ENCODE assay signal across 13 mouse cellular contexts in genomic region chr11:90381113-90381512, GRCm38 (mm10). TPM values are rescaled to one million over a fixed set of nuclear protein-coding genes. Genes with fewer than 3 reads are reported as not detected.
A peak's percentile ranks its signal among the peaks of the same experiment; 100 is the strongest.
DNase-seq lines count a peak whose midpoint lies in the region; ATAC-seq and TF ChIP-seq lines count a peak whose summit lies in the region.
"Had no signal": no experiment of that assay in that cellular context is flagged by ENCODE, and none has a peak within 500 bp of the region (broad histone marks: within the 10 kb centered on the region; RNA-seq: fewer than 3 reads in every experiment).

No protein-coding gene starts in this region.

- 0 out of 2 replicates have a peak, but pooled peaks have one; percentile 53 for ATAC-seq in kidney, postnatal 0 days (replicated peaks; ENCODE audit: low FRiP score, low read depth)
- ATAC-seq in hindbrain, embryonic 15.5 days (ENCODE audit: low FRiP score, low read depth) = 0 out of 2 replicates have a peak, but pooled peaks have one; percentile 36
- ATAC-seq: CD4-positive, CD25-positive, alpha-beta regulatory T cell, adult 4 months had no signal

- no peak overlapping the region for H3K27ac ChIP-seq in kidney, postnatal 0 days
- peak overlapping the region; percentile 63; the same call in 1 of the 2 replicates for H3K27ac ChIP-seq in hindbrain, embryonic 15.5 days (replicated peaks)
- H3K27ac ChIP-seq: limb, embryonic 12.5 days had no signal

- H3K36me3 ChIP-seq in kidney, postnatal 0 days (ENCODE audit: insufficient read depth, low read length) = no peaks in the 10 kb centered on the region
- no peaks in the 10 kb centered on the region for H3K36me3 ChIP-seq in hindbrain, embryonic 15.5 days
- H3K36me3 ChIP-seq: limb, embryonic 12.5 days had no signal

- H3K27me3 ChIP-seq in kidney, postnatal 0 days (ENCODE audit: insufficient read depth, low read length) = no peaks in the 10 kb centered on the region
- H3K27me3 ChIP-seq in hindbrain, embryonic 15.5 days = peaks cover 4% of the 10 kb centered on the region; the same call in 1 of the 2 replicates

- WGBS in kidney, postnatal 0 days = 62% methylated on average over 5 of the region's 5 CpGs
- WGBS in hindbrain, embryonic 15.5 days = 37% methylated on average over 5 of the region's 5 CpGs

- H3K9ac ChIP-seq in kidney, postnatal 0 days (ENCODE audit: low read depth, low read length) = no peak overlapping the region
- no peak overlapping the region for H3K9ac ChIP-seq in hindbrain, embryonic 15.5 days
- H3K9ac ChIP-seq: limb, embryonic 12.5 days had no signal

- H3K4me2 ChIP-seq in kidney, postnatal 0 days (ENCODE audit: low read length) = no peak overlapping the region
- H3K4me2 ChIP-seq in hindbrain, embryonic 15.5 days = no peak overlapping the region
- H3K4me2 ChIP-seq: limb, embryonic 12.5 days had no signal

- TF ChIP-seq CTCF in kidney, postnatal 0 days (IDR thresholded peaks at IDR 0.05; ENCODE audit: low read depth) = peak; percentile 53

- DNase-seq in heart, adult 11 months = peak; percentile 90
- DNase-seq in heart, postnatal 25 days (ENCODE audit: low spot score) = no peak
- no peak for DNase-seq in kidney, postnatal 0 days (ENCODE audit: low spot score)
- DNase-seq in kidney, postnatal 36 days = no peak
- peak; percentile 11 for DNase-seq in R1 (ENCODE audit: low read depth, low spot score)
- no peak for DNase-seq in layer of hippocampus, adult 9-11 months
- no peak for DNase-seq in adrenal gland, postnatal 10 days
- DNase-seq: cerebellum, adult 11-12 months; lung, postnatal 4 days; thymus, adult 2 months had no signal

- peaks cover 10% of the 10 kb centered on the region for H3K4me1 ChIP-seq in kidney, postnatal 0 days (replicated peaks; ENCODE audit: insufficient read depth, low read length)
- peaks cover 20% of the 10 kb centered on the region for H3K4me1 ChIP-seq in hindbrain, embryonic 15.5 days (replicated peaks)

- intact Hi-C loops in heart, postnatal 25 days (cut with DNase I) = no loop called here

- H3K9me3 ChIP-seq in kidney, postnatal 0 days (replicated peaks; ENCODE audit: low read length) = no peaks in the 10 kb centered on the region
- H3K9me3 ChIP-seq in hindbrain, embryonic 15.5 days = no peaks in the 10 kb centered on the region
- H3K9me3 ChIP-seq: limb, embryonic 12.5 days had no signal

- no peak overlapping the region for H3K4me3 ChIP-seq in kidney, postnatal 0 days (replicated peaks; ENCODE audit: low read depth, low read length)
- no peak overlapping the region for H3K4me3 ChIP-seq in hindbrain, embryonic 15.5 days
- H3K4me3 ChIP-seq: limb, embryonic 12.5 days had no signal

RNA-seq across cellular contexts. Expression of gene Hlf, which starts 9.6 kb away (rescaled TPM):
- total RNA-seq in heart, postnatal 25 days (2021) = 10 to 100 TPM; 16.3 to 25.0 TPM
- polyA plus RNA-seq in kidney, postnatal 0 days (2015; fragmentation: Nextera tagmentation; extraction: Ambion mirVana) = 2.4 and 2.6 TPM in 2 replicates
- polyA plus RNA-seq in hindbrain, embryonic 15.5 days (2015; fragmentation: Nextera tagmentation; extraction: Ambion mirVana) = 5.2 and 6.3 TPM in 2 replicates
- 10 to 100 TPM; 22.5 to 22.8 TPM for total RNA-seq in adrenal gland, postnatal 10 days (2021)

Comparison
In these comparisons a context has a peak if more than half of its experiments do, and no peak if none do; other contexts are left out.
1. DNase-seq: peak in heart, adult 11 months (single experiment) and R1 (single experiment); none in heart, postnatal 25 days (single experiment), kidney, postnatal 0 days (single experiment), kidney, postnatal 36 days (0 of 2), layer of hippocampus, adult 9-11 months (single experiment) and adrenal gland, postnatal 10 days (single experiment).